Mouse (Mus musculus) embryonic facial prominence, embryonic 11.5 days (tissue): ENCODE data around the gene Gtf2e1. TPM values are rescaled to one million over a fixed set of nuclear protein-coding genes. Genes with fewer than 3 reads are reported as not detected.

Experiments used
- ATAC-seq: fragments of 200-750 bp; cut with Nextera tagmentation; replicated peaks from 2 replicates; pipeline ENCODE4 v1.8.0; 2017; ENCODE audit warnings: low read depth; ENCODE audit not compliant: insufficient number of reproducible peaks, low FRiP score, low TSS enrichment
- DNase-seq: peaks from one replicate; pipeline ENCODE4 v3.0.0-alpha.2; 2015; ENCODE audit warnings: low spot score
- H3K27ac ChIP-seq: fragments of 300-500 bp; sonication (generic); replicated peaks from 2 replicates; pipeline ENCODE4 v1.5.1; 2014; ENCODE audit warnings: mild to moderate bottlenecking, low read depth, low read length, control low read depth
- H3K27me3 ChIP-seq: fragments of 300-500 bp; sonication (generic); 2 replicates; pipeline ENCODE4 v1.6.1; 2014; ENCODE audit warnings: mild to moderate bottlenecking, low read length, moderate library complexity, mixed read lengths; ENCODE audit not compliant: control insufficient read depth, insufficient read depth
- H3K36me3 ChIP-seq: fragments of 300-500 bp; sonication (generic); replicated peaks from 2 replicates; pipeline ENCODE4 v1.6.1; 2014; ENCODE audit warnings: low read depth, mild to moderate bottlenecking, low read length, moderate library complexity, mixed read lengths; ENCODE audit not compliant: control insufficient read depth, insufficient read depth
- H3K4me1 ChIP-seq: fragments of 300-500 bp; sonication (generic); 2 replicates; pipeline ENCODE4 v1.6.1; 2014; ENCODE audit warnings: low read length, mixed read lengths; ENCODE audit not compliant: control insufficient read depth, insufficient read depth
- H3K4me2 ChIP-seq: fragments of 300-500 bp; sonication (generic); 2 replicates; pipeline ENCODE4 v1.6.1; 2014; ENCODE audit warnings: low read depth, mild to moderate bottlenecking, control low read depth, low read length, moderate library complexity
- H3K4me3 ChIP-seq: fragments of 300-500 bp; sonication (generic); 2 replicates; pipeline ENCODE4 v1.5.1; 2014; ENCODE audit warnings: low read depth, low read length, control low read depth
- H3K9ac ChIP-seq: fragments of 300-500 bp; sonication (generic); replicated peaks from 2 replicates; pipeline ENCODE4 v1.6.1; 2014; ENCODE audit warnings: mild to moderate bottlenecking, control low read depth, low read length
- H3K9me3 ChIP-seq: fragments of 300-500 bp; sonication (generic); replicated peaks from 2 replicates; pipeline ENCODE4 v1.6.1; 2016; ENCODE audit warnings: mild to moderate bottlenecking, low read length, inconsistent platforms, mixed read lengths; ENCODE audit not compliant: control insufficient read depth
- WGBS: fragments of 180-500 bp; shearing (Covaris S2); extraction: QIAGEN DNeasy Blood & Tissue Kit; methylation state at CpG from one replicate; pipeline ENCODE4 v1.1.7; 2014; 5-methylcytosine and 5-hydroxymethylcytosine counted together
- polyA plus RNA-seq: library from polyadenylated mRNA; unstranded; fragments of >200 nt; fragmentation: Nextera tagmentation; extraction: Ambion mirVana; gene quantifications from 2 replicates; pipeline ENCODE4 v1.2.1, GENCODE M21; 2014

The Gtf2e1 gene
- polyA plus RNA-seq, 1 experiment from 2014 or later, result 54.6 TPM

- H3K4me3 ChIP-seq, result no peak overlapping the region
- no peak overlapping the region for H3K4me2 ChIP-seq
- no peaks in the 10 kb centered on the region for H3K4me1 ChIP-seq
- no peaks in the 10 kb centered on the region for H3K27me3 ChIP-seq
- no peak overlapping the region for H3K27ac ChIP-seq
- no peak for ATAC-seq
- H3K9me3 ChIP-seq, result no peaks in the 10 kb centered on the region
- H3K36me3 ChIP-seq, result peaks cover 3% of the 10 kb centered on the region
- no peak overlapping the region for H3K9ac ChIP-seq
- no peak for DNase-seq
- WGBS, result 97% methylated on average over 2 of the region's 2 CpGs
Measured at GRCm38 (mm10) chr16:37520190-37521040, 19.2 kb downstream of the Gtf2e1 start.

DNA sequence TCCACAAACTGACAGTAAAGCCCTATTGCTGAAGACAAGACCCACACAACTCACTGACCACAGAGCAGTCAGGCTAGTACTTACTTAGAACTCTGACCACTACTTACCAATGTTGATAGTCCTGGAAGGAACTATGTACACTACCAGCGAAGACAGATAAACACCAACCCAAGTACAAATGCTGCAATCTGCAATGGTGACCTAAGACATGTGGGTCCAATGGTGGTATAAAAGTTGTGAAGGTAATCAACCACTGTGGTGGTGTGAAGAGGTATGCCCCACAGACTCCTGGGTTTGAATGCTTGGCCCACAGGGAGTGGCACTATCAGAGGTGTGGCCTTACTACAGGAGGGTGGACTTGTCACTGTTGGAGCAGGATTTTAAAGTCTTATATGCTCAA is 19.9 kb downstream of the Gtf2e1 start:
- no peaks in the 10 kb centered on the region for H3K9me3 ChIP-seq
- no peak overlapping the region for H3K9ac ChIP-seq
- peaks cover 3% of the 10 kb centered on the region for H3K36me3 ChIP-seq
- H3K4me2 ChIP-seq, result no peak overlapping the region
- no peaks in the 10 kb centered on the region for H3K4me1 ChIP-seq
- no peak overlapping the region for H3K4me3 ChIP-seq
- ATAC-seq (no peak), DNase-seq (no peak)
- H3K27ac ChIP-seq, result no peak overlapping the region
- H3K27me3 ChIP-seq, result no peaks in the 10 kb centered on the region
- 94% methylated on average over 1 of the region's 1 CpGs for WGBS

DNA sequence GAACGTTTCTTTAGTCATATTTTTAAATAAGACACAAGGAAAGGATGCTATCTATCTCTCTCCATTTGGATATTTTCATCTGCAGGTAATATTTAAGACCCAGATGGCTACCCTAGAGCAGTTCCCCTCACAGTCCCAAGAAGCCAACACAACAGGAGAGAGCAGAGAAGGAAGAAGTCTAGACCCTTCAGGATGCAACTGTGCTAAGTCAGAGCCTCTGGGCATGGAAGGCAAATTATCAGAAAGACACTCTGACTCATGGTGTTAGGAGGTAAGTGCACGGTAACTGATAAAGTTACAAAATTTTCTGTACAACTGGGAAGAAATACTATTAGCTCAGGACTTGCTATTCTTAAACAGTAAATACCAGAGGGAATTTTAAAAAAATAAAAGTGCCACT is 20.9 kb downstream of the Gtf2e1 start:
- ATAC-seq (no peak), DNase-seq (no peak)
- H3K4me3 ChIP-seq, result no peak overlapping the region
- 90% methylated on average over 2 of the region's 2 CpGs for WGBS
- H3K9ac ChIP-seq, result no peak overlapping the region
- H3K9me3 ChIP-seq, result no peaks in the 10 kb centered on the region
- H3K27ac ChIP-seq, result no peak overlapping the region
- H3K4me1 ChIP-seq, result no peaks in the 10 kb centered on the region
- no peak overlapping the region for H3K4me2 ChIP-seq
- peaks cover 3% of the 10 kb centered on the region for H3K36me3 ChIP-seq
- H3K27me3 ChIP-seq, result no peaks in the 10 kb centered on the region

DNA sequence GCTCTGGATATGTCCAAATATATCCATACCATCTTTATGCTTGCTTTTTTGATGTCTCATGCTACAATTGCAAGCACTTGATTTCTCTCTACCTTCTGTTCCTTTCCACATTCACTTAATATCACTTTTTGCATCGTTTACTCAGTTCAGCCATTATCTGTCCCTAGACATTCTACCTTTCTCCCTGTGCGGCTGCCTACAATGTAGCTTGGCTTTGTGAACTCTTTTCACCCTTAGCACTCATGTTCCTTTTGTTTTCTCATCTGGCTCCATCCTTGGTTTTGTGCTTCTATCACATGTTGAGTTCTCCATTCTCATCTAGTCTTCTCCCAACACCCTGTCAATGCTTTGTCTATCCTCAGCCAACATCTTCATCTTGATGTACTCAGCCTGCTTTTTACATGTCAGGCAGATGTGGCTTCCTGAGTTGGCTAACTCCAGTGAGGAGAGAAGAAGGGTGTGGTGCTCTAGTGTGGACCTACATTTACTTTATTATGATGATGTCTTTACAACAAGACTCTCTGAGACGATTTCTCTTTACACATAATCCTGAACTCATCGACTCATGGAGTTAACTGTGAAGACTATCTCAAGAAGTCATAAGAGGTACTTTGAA is 21.9 kb downstream of the Gtf2e1 start:
- no peaks in the 10 kb centered on the region for H3K4me1 ChIP-seq
- 94% methylated on average over 4 of the region's 4 CpGs for WGBS
- no peaks in the 10 kb centered on the region; the same call in none of the 2 replicates for H3K36me3 ChIP-seq
- no peak overlapping the region for H3K4me2 ChIP-seq
- no peak overlapping the region for H3K27ac ChIP-seq
- H3K27me3 ChIP-seq, result no peaks in the 10 kb centered on the region
- H3K9ac ChIP-seq, result no peak overlapping the region
- ATAC-seq, result no peak
- no peak for DNase-seq
- H3K4me3 ChIP-seq, result no peak overlapping the region
- no peaks in the 10 kb centered on the region for H3K9me3 ChIP-seq

DNA sequence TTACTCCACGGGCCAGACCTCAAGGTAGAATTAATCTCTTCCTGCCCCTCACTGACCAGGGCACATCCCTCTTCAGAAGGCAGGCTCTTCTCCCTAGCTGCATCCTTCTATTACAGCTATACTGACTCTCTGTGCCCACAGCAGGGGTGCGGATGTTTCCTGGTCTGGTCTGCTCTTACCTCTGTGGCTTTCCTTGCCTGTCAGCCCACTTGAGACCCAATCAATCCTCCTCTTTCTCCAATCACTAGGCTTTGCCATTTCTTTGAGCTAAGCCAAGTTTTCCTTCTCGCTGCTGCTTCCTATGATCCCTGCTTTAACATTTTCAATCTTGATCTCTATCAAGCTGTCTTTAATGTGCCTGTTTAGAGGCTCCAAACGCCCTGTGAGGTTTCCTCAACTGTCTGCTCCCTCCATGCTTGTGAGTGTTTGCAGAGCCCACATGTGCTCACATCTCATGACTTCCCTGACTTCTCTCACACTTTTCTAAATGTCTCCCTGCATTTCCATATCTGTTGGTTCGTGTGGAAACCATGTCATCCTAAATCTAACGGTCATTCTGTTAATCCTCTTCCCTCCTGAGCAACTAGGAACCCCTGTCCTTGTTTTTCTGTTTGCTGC is 23.1 kb downstream of the Gtf2e1 start:
- Histone ChIP-seq H3K36me3 (no peaks in the 10 kb centered on the region; the same call in none of the 2 replicates), H3K4me3 (no peak overlapping the region), H3K9ac (no peak overlapping the region), H3K4me1 (no peaks in the 10 kb centered on the region), H3K9me3 (no peaks in the 10 kb centered on the region), H3K27me3 (no peaks in the 10 kb centered on the region), H3K27ac (no peak overlapping the region), H3K4me2 (no peak overlapping the region)
- no peak for ATAC-seq
- WGBS, result 86% methylated on average over 6 of the region's 6 CpGs
- no peak for DNase-seq

DNA sequence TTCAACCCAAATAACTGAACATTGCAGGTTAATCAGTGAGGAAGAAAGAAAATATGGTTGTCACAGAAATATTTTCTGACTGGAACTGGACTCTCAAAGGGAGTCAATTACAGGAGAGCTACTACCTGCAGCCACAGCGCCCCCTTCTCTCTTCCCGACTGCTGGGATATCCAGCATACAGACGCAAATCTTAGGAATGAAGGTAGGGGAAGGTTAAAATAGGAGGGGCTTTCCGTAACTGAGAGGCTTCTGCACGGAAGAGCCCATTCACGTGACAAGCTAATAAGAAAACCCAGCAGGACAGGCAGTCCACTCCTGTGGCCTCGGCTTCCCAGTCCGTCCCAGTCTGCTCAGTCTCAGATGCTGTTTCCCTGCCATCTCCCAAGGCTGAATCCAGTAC is 24.9 kb downstream of the Gtf2e1 start:
- no peak overlapping the region for H3K4me3 ChIP-seq
- H3K27me3 ChIP-seq, result no peaks in the 10 kb centered on the region
- WGBS, result 88% methylated on average over 8 of the region's 8 CpGs
- H3K9ac ChIP-seq, result no peak overlapping the region
- H3K27ac ChIP-seq, result no peak overlapping the region
- DNase-seq (no peak), ATAC-seq (no peak)
- no peaks in the 10 kb centered on the region for H3K4me1 ChIP-seq
- no peaks in the 10 kb centered on the region for H3K9me3 ChIP-seq
- peaks cover 8% of the 10 kb centered on the region for H3K36me3 ChIP-seq
- no peak overlapping the region for H3K4me2 ChIP-seq

- no peak for DNase-seq
- ATAC-seq, result no peak
- Histone ChIP-seq H3K27me3 (no peaks in the 10 kb centered on the region), H3K36me3 (peaks cover 8% of the 10 kb centered on the region), H3K9me3 (no peaks in the 10 kb centered on the region), H3K4me3 (no peak overlapping the region), H3K4me2 (no peak overlapping the region), H3K4me1 (no peaks in the 10 kb centered on the region), H3K27ac (no peak overlapping the region), H3K9ac (no peak overlapping the region)
- 95% methylated on average over 15 of the region's 15 CpGs for WGBS
Measured at GRCm38 (mm10) chr16:37511489-37511888, 28.1 kb downstream of the Gtf2e1 start.

GRCm38 (mm10) chr16:37506751-37507150 is 32.8 kb downstream of the Gtf2e1 start:
- ATAC-seq (no peak), DNase-seq (no peak)
- Histone ChIP-seq H3K36me3 (peaks cover 8% of the 10 kb centered on the region; the same call in 1 of the 2 replicates), H3K4me2 (no peak overlapping the region), H3K9ac (no peak overlapping the region), H3K27ac (no peak overlapping the region), H3K4me1 (no peaks in the 10 kb centered on the region), H3K27me3 (no peaks in the 10 kb centered on the region), H3K9me3 (no peaks in the 10 kb centered on the region), H3K4me3 (no peak overlapping the region)
- 91% methylated on average over 9 of the region's 9 CpGs for WGBS
